Mouse (Mus musculus): ENCODE measurements around the gene Dido1. TPM values are rescaled to one million over a fixed set of nuclear protein-coding genes. Genes with fewer than 3 reads are reported as not detected.
A peak's percentile ranks its signal among the peaks of the same experiment; 100 is the strongest.

Gene Dido1
- polyA plus RNA-seq, 1 experiment from 2014 or later: 31.5 TPM

GRCm38 (mm10) chr2:180710276-180711155 is 717 bp upstream of the Dido1 start:
- H3K27ac ChIP-seq (ENCODE audit: low read depth, low read length): peak overlapping the region; percentile 51
- peak overlapping the region; percentile 100 for H3K4me3 ChIP-seq (ENCODE audit: low read depth, low read length)
- H3K4me1 ChIP-seq (ENCODE audit: control insufficient read depth, insufficient read depth, low read length): peaks cover 8% of the 10 kb centered on the region
- WGBS: 2% methylated on average over 63 of the region's 64 CpGs
- no peaks in the 10 kb centered on the region for H3K36me3 ChIP-seq (ENCODE audit: control insufficient read depth, insufficient read depth, low read length)
- ATAC-seq (ENCODE audit: insufficient read depth, low FRiP score, low TSS enrichment) (peak; percentile 62; the same call in 1 of the 2 replicates), DNase-seq (ENCODE audit: low spot score) (no peak)
- H3K4me2 ChIP-seq (ENCODE audit: low read depth): peak overlapping the region; percentile 63
- H3K9me3 ChIP-seq (ENCODE audit: control insufficient read depth, low read length): no peaks in the 10 kb centered on the region
- H3K9ac ChIP-seq (ENCODE audit: low read length): peak overlapping the region; percentile 98
- no peaks in the 10 kb centered on the region for H3K27me3 ChIP-seq (ENCODE audit: control insufficient read depth, insufficient read depth, low read length)

GRCm38 (mm10) chr2:180709023-180709922 is 526 bp downstream of the Dido1 start:
- H3K36me3 ChIP-seq (ENCODE audit: control insufficient read depth, insufficient read depth, low read length): no peaks in the 10 kb centered on the region
- DNase-seq (ENCODE audit: low spot score): no peak
- peak; percentile 46 for ATAC-seq (ENCODE audit: insufficient read depth, low FRiP score, low TSS enrichment)

GRCm38 (mm10) chr2:180705975-180706374 is 3.8 kb downstream of the Dido1 start:
- Histone ChIP-seq H3K4me3 (ENCODE audit: low read depth, low read length) (no peak overlapping the region), H3K9ac (ENCODE audit: low read length) (no peak overlapping the region), H3K4me2 (ENCODE audit: low read depth) (no peak overlapping the region), H3K27me3 (ENCODE audit: control insufficient read depth, insufficient read depth, low read length) (no peaks in the 10 kb centered on the region), H3K9me3 (ENCODE audit: control insufficient read depth, low read length) (no peaks in the 10 kb centered on the region), H3K4me1 (ENCODE audit: control insufficient read depth, insufficient read depth, low read length) (peaks cover 9% of the 10 kb centered on the region), H3K27ac (ENCODE audit: low read depth, low read length) (no peak overlapping the region), H3K36me3 (ENCODE audit: control insufficient read depth, insufficient read depth, low read length) (no peaks in the 10 kb centered on the region)
- WGBS: 94% methylated on average over 5 of the region's 5 CpGs
- DNase-seq (ENCODE audit: low spot score) (no peak), ATAC-seq (ENCODE audit: insufficient read depth, low FRiP score, low TSS enrichment) (no peak)

More at GRCm38 (mm10) chr2:180709023-180709922, 526 bp downstream of the Dido1 start:
- Histone ChIP-seq H3K27me3 (ENCODE audit: control insufficient read depth, insufficient read depth, low read length) (no peaks in the 10 kb centered on the region), H3K9ac (ENCODE audit: low read length) (peak overlapping the region; percentile 98), H3K9me3 (ENCODE audit: control insufficient read depth, low read length) (no peaks in the 10 kb centered on the region), H3K4me3 (ENCODE audit: low read depth, low read length) (peak overlapping the region; percentile 100), H3K4me1 (ENCODE audit: control insufficient read depth, insufficient read depth, low read length) (peaks cover 8% of the 10 kb centered on the region), H3K27ac (ENCODE audit: low read depth, low read length) (peak overlapping the region; percentile 63; the same call in 1 of the 2 replicates), H3K4me2 (ENCODE audit: low read depth) (peak overlapping the region; percentile 76)
- WGBS: under 1% methylated on average over 39 of the region's 39 CpGs

- ATAC-seq (ENCODE audit: insufficient read depth, low FRiP score, low TSS enrichment) (no peak), DNase-seq (ENCODE audit: low spot score) (no peak)
- Histone ChIP-seq H3K4me1 (ENCODE audit: control insufficient read depth, insufficient read depth, low read length) (peaks cover 16% of the 10 kb centered on the region), H3K9me3 (ENCODE audit: control insufficient read depth, low read length) (no peaks in the 10 kb centered on the region), H3K27ac (ENCODE audit: low read depth, low read length) (no peak overlapping the region), H3K27me3 (ENCODE audit: control insufficient read depth, insufficient read depth, low read length) (no peaks in the 10 kb centered on the region), H3K4me2 (ENCODE audit: low read depth) (no peak overlapping the region), H3K4me3 (ENCODE audit: low read depth, low read length) (no peak overlapping the region), H3K36me3 (ENCODE audit: control insufficient read depth, insufficient read depth, low read length) (no peaks in the 10 kb centered on the region), H3K9ac (ENCODE audit: low read length) (no peak overlapping the region)
- WGBS: 86% methylated on average over 3 of the region's 3 CpGs
Measured at GRCm38 (mm10) chr2:180705066-180705465, 4.7 kb downstream of the Dido1 start.

GRCm38 (mm10) chr2:180704591-180704990 is 5.2 kb downstream of the Dido1 start:
- Histone ChIP-seq H3K36me3 (ENCODE audit: control insufficient read depth, insufficient read depth, low read length) (no peaks in the 10 kb centered on the region), H3K27me3 (ENCODE audit: control insufficient read depth, insufficient read depth, low read length) (no peaks in the 10 kb centered on the region), H3K4me1 (ENCODE audit: control insufficient read depth, insufficient read depth, low read length) (peaks cover 19% of the 10 kb centered on the region), H3K9ac (ENCODE audit: low read length) (no peak overlapping the region), H3K27ac (ENCODE audit: low read depth, low read length) (no peak overlapping the region), H3K4me3 (ENCODE audit: low read depth, low read length) (no peak overlapping the region), H3K9me3 (ENCODE audit: control insufficient read depth, low read length) (no peaks in the 10 kb centered on the region), H3K4me2 (ENCODE audit: low read depth) (no peak overlapping the region)
- WGBS: 92% methylated on average over 8 of the region's 8 CpGs
- DNase-seq (ENCODE audit: low spot score) (no peak), ATAC-seq (ENCODE audit: insufficient read depth, low FRiP score, low TSS enrichment) (no peak)

GRCm38 (mm10) chr2:180703645-180704359 is 6.0 kb downstream of the Dido1 start:
- no peak for ATAC-seq (ENCODE audit: insufficient read depth, low FRiP score, low TSS enrichment)

GRCm38 (mm10) chr2:180703175-180703574 is 6.6 kb downstream of the Dido1 start:
- Histone ChIP-seq H3K27ac (ENCODE audit: low read depth, low read length) (no peak overlapping the region), H3K4me2 (ENCODE audit: low read depth) (no peak overlapping the region)
- 82% methylated on average over 5 of the region's 5 CpGs for WGBS

More at GRCm38 (mm10) chr2:180703645-180704359, 6.0 kb downstream of the Dido1 start:
- Histone ChIP-seq H3K9ac (ENCODE audit: low read length) (no peak overlapping the region), H3K4me2 (ENCODE audit: low read depth) (no peak overlapping the region), H3K4me3 (ENCODE audit: low read depth, low read length) (no peak overlapping the region), H3K27ac (ENCODE audit: low read depth, low read length) (no peak overlapping the region), H3K27me3 (ENCODE audit: control insufficient read depth, insufficient read depth, low read length) (no peaks in the 10 kb centered on the region), H3K9me3 (ENCODE audit: control insufficient read depth, low read length) (no peaks in the 10 kb centered on the region), H3K4me1 (ENCODE audit: control insufficient read depth, insufficient read depth, low read length) (peaks cover 19% of the 10 kb centered on the region), H3K36me3 (ENCODE audit: control insufficient read depth, insufficient read depth, low read length) (no peaks in the 10 kb centered on the region)
- DNase-seq (ENCODE audit: low spot score): no peak
- WGBS: 88% methylated on average over 3 of the region's 3 CpGs

GRCm38 (mm10) chr2:180702701-180703149 is 7.1 kb downstream of the Dido1 start:
- Histone ChIP-seq H3K27me3 (ENCODE audit: control insufficient read depth, insufficient read depth, low read length) (no peaks in the 10 kb centered on the region), H3K4me3 (ENCODE audit: low read depth, low read length) (peak overlapping the region; percentile 90), H3K36me3 (ENCODE audit: control insufficient read depth, insufficient read depth, low read length) (no peaks in the 10 kb centered on the region), H3K27ac (ENCODE audit: low read depth, low read length) (peak overlapping the region; percentile 85), H3K9ac (ENCODE audit: low read length) (peak overlapping the region; percentile 97), H3K9me3 (ENCODE audit: control insufficient read depth, low read length) (no peaks in the 10 kb centered on the region), H3K4me1 (ENCODE audit: control insufficient read depth, insufficient read depth, low read length) (peaks cover 19% of the 10 kb centered on the region), H3K4me2 (ENCODE audit: low read depth) (peak overlapping the region; percentile 75)
- WGBS: 34% methylated on average over 4 of the region's 4 CpGs
- ATAC-seq (ENCODE audit: insufficient read depth, low FRiP score, low TSS enrichment) (no peak), DNase-seq (ENCODE audit: low spot score) (no peak)

More at GRCm38 (mm10) chr2:180703175-180703574, 6.6 kb downstream of the Dido1 start:
- Histone ChIP-seq H3K9ac (ENCODE audit: low read length) (no peak overlapping the region), H3K27me3 (ENCODE audit: control insufficient read depth, insufficient read depth, low read length) (no peaks in the 10 kb centered on the region), H3K4me3 (ENCODE audit: low read depth, low read length) (no peak overlapping the region), H3K36me3 (ENCODE audit: control insufficient read depth, insufficient read depth, low read length) (no peaks in the 10 kb centered on the region), H3K9me3 (ENCODE audit: control insufficient read depth, low read length) (no peaks in the 10 kb centered on the region), H3K4me1 (ENCODE audit: control insufficient read depth, insufficient read depth, low read length) (peaks cover 19% of the 10 kb centered on the region)
- ATAC-seq (ENCODE audit: insufficient read depth, low FRiP score, low TSS enrichment) (no peak), DNase-seq (ENCODE audit: low spot score) (no peak)
